Mouse (Mus musculus): ENCODE results near the gene Cpa2. TPM values are rescaled to one million over a fixed set of nuclear protein-coding genes. Genes with fewer than 3 reads are reported as not detected.

The Cpa2 gene
- polyA plus RNA-seq, 1 experiment from 2014 or later, result 2.7 TPM

- peak; percentile 65 for ATAC-seq
- Histone ChIP-seq H3K4me3 (ENCODE audit: low read depth, low read length) (peak overlapping the region; percentile 31), H3K27ac (ENCODE audit: low read length) (peak overlapping the region; percentile 11; the same call in 1 of the 2 replicates), H3K4me1 (ENCODE audit: insufficient read depth, low read depth, low read length) (no peaks in the 10 kb centered on the region), H3K27me3 (replicated peaks; ENCODE audit: insufficient read depth, low read length) (no peaks in the 10 kb centered on the region), H3K36me3 (ENCODE audit: insufficient read depth, low read length) (no peaks in the 10 kb centered on the region), H3K9ac (replicated peaks; ENCODE audit: low read depth) (no peak overlapping the region), H3K4me2 (replicated peaks; ENCODE audit: low read depth, low read length) (peak overlapping the region; percentile 59), H3K9me3 (ENCODE audit: low read length) (no peaks in the 10 kb centered on the region)
- no peak for TF ChIP-seq EP300 (IDR thresholded peaks at IDR 0.05)
- TF ChIP-seq CTCF (IDR thresholded peaks at IDR 0.05), result no peak
- 15% methylated on average over 17 of the region's 17 CpGs for WGBS
- DNase-seq (ENCODE audit: low spot score), result peak; percentile 71
Observed at GRCm38 (mm10) chr6:30546571-30547273, 5.3 kb downstream of the Cpa2 start.

- peak overlapping the region; percentile 31 for H3K4me3 ChIP-seq (ENCODE audit: low read depth, low read length)
- H3K9ac ChIP-seq (replicated peaks; ENCODE audit: low read depth), result no peak overlapping the region
- no peaks in the 10 kb centered on the region for H3K27me3 ChIP-seq (replicated peaks; ENCODE audit: insufficient read depth, low read length)
- no peak for TF ChIP-seq CTCF (IDR thresholded peaks at IDR 0.05)
- no peak for TF ChIP-seq EP300 (IDR thresholded peaks at IDR 0.05)
- ATAC-seq (peak; percentile 31; the same call in 1 of the 2 replicates), DNase-seq (ENCODE audit: low spot score) (peak; percentile 65)
- no peaks in the 10 kb centered on the region for H3K36me3 ChIP-seq (ENCODE audit: insufficient read depth, low read length)
- H3K27ac ChIP-seq (ENCODE audit: low read length), result 0 out of 2 replicates have a peak overlapping the region, but pooled peaks have one; percentile 11
- no peaks in the 10 kb centered on the region for H3K4me1 ChIP-seq (ENCODE audit: insufficient read depth, low read depth, low read length)
- no peaks in the 10 kb centered on the region for H3K9me3 ChIP-seq (ENCODE audit: low read length)
- WGBS, result 0% methylated on average over 14 of the region's 17 CpGs
- H3K4me2 ChIP-seq (replicated peaks; ENCODE audit: low read depth, low read length), result peak overlapping the region; percentile 59
Observed at GRCm38 (mm10) chr6:30547274-30547645, 5.9 kb downstream of the Cpa2 start.

DNA sequence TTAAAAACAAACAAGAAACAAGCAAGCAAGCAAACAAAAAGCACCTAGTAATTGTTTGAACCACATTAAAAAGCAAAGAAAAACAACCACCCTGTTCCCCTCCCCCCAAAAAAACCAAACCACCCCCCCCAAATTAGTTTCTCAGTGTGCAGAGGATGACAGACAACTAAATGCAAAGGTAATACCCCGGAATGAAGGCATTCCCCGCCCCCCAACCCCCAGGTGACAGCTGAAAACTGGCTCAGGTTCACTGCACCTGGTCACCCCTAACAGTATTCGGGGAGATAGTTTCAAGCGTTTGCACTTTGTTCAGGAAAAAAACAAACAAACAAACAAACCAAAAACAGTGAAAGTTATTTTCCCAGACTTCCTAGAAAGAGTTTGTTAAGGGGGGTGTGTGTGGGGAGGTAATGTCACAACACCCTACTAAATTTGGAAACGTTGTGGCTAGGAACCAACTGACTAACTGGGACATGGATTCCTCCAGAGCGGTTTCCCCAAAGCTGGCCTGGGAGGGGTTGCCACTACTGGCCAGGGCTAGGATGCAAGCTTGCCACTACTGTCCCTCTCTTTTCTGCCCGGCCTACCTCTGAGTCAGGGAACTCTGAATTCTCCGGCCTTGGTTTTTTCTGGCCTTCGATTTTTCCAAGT is 6.4 kb downstream of the Cpa2 start:
- peak; percentile 77 for DNase-seq (ENCODE audit: low spot score)
- WGBS, result 36% methylated on average over 9 of the region's 9 CpGs
- no peaks in the 10 kb centered on the region for H3K9me3 ChIP-seq (ENCODE audit: low read length)
- H3K4me1 ChIP-seq (ENCODE audit: insufficient read depth, low read depth, low read length), result no peaks in the 10 kb centered on the region
- H3K27ac ChIP-seq (ENCODE audit: low read length), result 0 out of 2 replicates have a peak overlapping the region, but pooled peaks have one; percentile 9
- peak; percentile 48 for ATAC-seq
- no peak for TF ChIP-seq CTCF (IDR thresholded peaks at IDR 0.05)
- TF ChIP-seq EP300 (IDR thresholded peaks at IDR 0.05), result no peak
- H3K9ac ChIP-seq (replicated peaks; ENCODE audit: low read depth), result no peak overlapping the region
- peak overlapping the region; percentile 31 for H3K4me3 ChIP-seq (ENCODE audit: low read depth, low read length)
- H3K4me2 ChIP-seq (replicated peaks; ENCODE audit: low read depth, low read length), result peak overlapping the region; percentile 59
- no peaks in the 10 kb centered on the region for H3K36me3 ChIP-seq (ENCODE audit: insufficient read depth, low read length)
- no peaks in the 10 kb centered on the region for H3K27me3 ChIP-seq (replicated peaks; ENCODE audit: insufficient read depth, low read length)

DNA sequence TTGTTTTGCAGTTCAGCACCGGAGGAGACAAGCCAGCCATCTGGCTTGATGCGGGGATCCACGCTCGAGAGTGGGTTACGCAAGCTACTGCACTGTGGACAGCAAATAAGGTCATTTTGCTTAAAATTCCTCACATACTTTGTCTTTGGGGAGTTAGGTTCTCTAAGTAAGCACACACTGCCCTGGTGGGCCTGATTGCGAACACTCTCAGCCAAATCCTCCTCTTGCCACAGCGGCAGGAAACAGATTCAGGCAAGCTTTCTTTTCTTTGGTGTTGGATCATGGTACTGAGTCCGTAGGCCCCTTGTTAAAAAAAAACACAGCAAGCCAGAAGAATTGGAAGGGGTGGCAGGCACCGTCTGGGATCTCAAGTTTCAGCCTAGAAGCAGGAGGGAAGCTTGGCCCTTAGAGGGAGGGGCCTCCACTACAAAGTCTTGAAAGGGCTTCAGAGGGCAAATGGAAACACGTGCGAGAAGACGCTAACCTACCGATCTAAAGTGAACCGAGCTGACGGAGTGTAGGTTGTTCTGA is 7.9 kb downstream of the Cpa2 start:
- TF ChIP-seq CTCF (IDR thresholded peaks at IDR 0.05) (no peak), EP300 (IDR thresholded peaks at IDR 0.05) (no peak)
- 15% methylated on average over 15 of the region's 15 CpGs for WGBS
- DNase-seq (ENCODE audit: low spot score), result peak; percentile 74
- Histone ChIP-seq H3K36me3 (ENCODE audit: insufficient read depth, low read length) (no peaks in the 10 kb centered on the region), H3K9me3 (ENCODE audit: low read length) (no peaks in the 10 kb centered on the region), H3K27me3 (replicated peaks; ENCODE audit: insufficient read depth, low read length) (no peaks in the 10 kb centered on the region), H3K4me1 (ENCODE audit: insufficient read depth, low read depth, low read length) (no peaks in the 10 kb centered on the region), H3K27ac (ENCODE audit: low read length) (peak overlapping the region; percentile 58; the same call in 1 of the 2 replicates), H3K4me3 (ENCODE audit: low read depth, low read length) (no peak overlapping the region; the same call in 1 of the 2 replicates), H3K4me2 (replicated peaks; ENCODE audit: low read depth, low read length) (0 out of 2 replicates have a peak overlapping the region, but pooled peaks have one; percentile 4), H3K9ac (replicated peaks; ENCODE audit: low read depth) (no peak overlapping the region)
- no peak for ATAC-seq

- DNase-seq (ENCODE audit: low spot score) (no peak), ATAC-seq (no peak)
- no peaks in the 10 kb centered on the region for H3K9me3 ChIP-seq (ENCODE audit: low read length)
- H3K36me3 ChIP-seq (ENCODE audit: insufficient read depth, low read length), result no peaks in the 10 kb centered on the region
- WGBS, result 78% methylated on average over 7 of the region's 7 CpGs
- H3K27ac ChIP-seq (ENCODE audit: low read length), result no peak overlapping the region
- no peak overlapping the region for H3K4me2 ChIP-seq (replicated peaks; ENCODE audit: low read depth, low read length)
- TF ChIP-seq CTCF (IDR thresholded peaks at IDR 0.05) (no peak), EP300 (IDR thresholded peaks at IDR 0.05) (no peak)
- H3K9ac ChIP-seq (replicated peaks; ENCODE audit: low read depth), result no peak overlapping the region
- no peaks in the 10 kb centered on the region for H3K27me3 ChIP-seq (replicated peaks; ENCODE audit: insufficient read depth, low read length)
- H3K4me1 ChIP-seq (ENCODE audit: insufficient read depth, low read depth, low read length), result no peaks in the 10 kb centered on the region
- no peak overlapping the region for H3K4me3 ChIP-seq (ENCODE audit: low read depth, low read length)
Observed at GRCm38 (mm10) chr6:30550496-30551192, 9.3 kb downstream of the Cpa2 start.

GRCm38 (mm10) chr6:30551193-30551515 is 9.8 kb downstream of the Cpa2 start:
- ATAC-seq (no peak), DNase-seq (ENCODE audit: low spot score) (no peak)
- Histone ChIP-seq H3K36me3 (ENCODE audit: insufficient read depth, low read length) (no peaks in the 10 kb centered on the region), H3K9me3 (ENCODE audit: low read length) (no peaks in the 10 kb centered on the region), H3K27me3 (replicated peaks; ENCODE audit: insufficient read depth, low read length) (no peaks in the 10 kb centered on the region), H3K9ac (replicated peaks; ENCODE audit: low read depth) (no peak overlapping the region), H3K27ac (ENCODE audit: low read length) (no peak overlapping the region), H3K4me1 (ENCODE audit: insufficient read depth, low read depth, low read length) (no peaks in the 10 kb centered on the region), H3K4me2 (replicated peaks; ENCODE audit: low read depth, low read length) (no peak overlapping the region), H3K4me3 (ENCODE audit: low read depth, low read length) (no peak overlapping the region)
- TF ChIP-seq CTCF (IDR thresholded peaks at IDR 0.05) (no peak), EP300 (IDR thresholded peaks at IDR 0.05) (no peak)

All from lung, postnatal 0 days (tissue).